Comparison of ENCODE assay signal across 10 mouse cellular contexts in the genomic region with DNA sequence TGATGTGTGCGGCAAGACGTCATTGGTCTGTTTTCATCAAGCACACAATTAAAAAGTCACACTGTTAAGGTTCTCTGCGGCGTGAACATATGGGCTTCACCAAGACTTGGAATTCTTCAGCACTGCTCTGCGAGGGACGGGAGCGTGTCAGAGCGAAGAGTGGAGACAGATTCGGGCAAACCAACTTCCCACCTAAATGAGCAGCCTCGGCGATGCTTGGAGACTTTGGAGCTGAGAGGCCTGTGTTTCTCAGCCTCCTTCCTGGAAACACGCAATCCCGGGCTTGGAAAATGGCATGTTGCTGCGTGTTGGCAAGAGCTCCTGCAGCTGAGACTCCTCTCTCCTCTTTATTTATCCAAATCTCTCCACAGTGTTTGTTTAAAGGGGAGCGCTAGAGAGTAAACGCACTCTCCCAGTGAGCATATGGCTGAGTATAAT.
A peak's percentile ranks its signal among the peaks of the same experiment; 100 is the strongest.
DNase-seq lines count a peak whose midpoint lies in the region; ATAC-seq and TF ChIP-seq lines count a peak whose summit lies in the region.
"Had no signal": no experiment of that assay in that cellular context is flagged by ENCODE, and none has a peak within 500 bp of the region (broad histone marks: within the 10 kb centered on the region; RNA-seq: fewer than 3 reads in every experiment).

No protein-coding gene starts in this region.

- ATAC-seq in lung, embryonic 14.5 days (ENCODE audit: insufficient read depth): peak; percentile 79
- no peak for ATAC-seq in megakaryocyte-erythroid progenitor cell, adult 5-6 weeks (replicated peaks; ENCODE audit: low FRiP score, low TSS enrichment, poor library complexity, severe bottlenecking)
- ATAC-seq: midbrain, embryonic 16.5 days had no signal

- DNase-seq in cerebellum, postnatal 14 days: peak; percentile 40 to 42
- no peak for DNase-seq in cerebellum, postnatal 4 days (ENCODE audit: low spot score in 2 of 2)
- DNase-seq in urinary bladder, postnatal 14 days (ENCODE audit: low spot score): peak; percentile 22
- no peak for DNase-seq in urinary bladder, adult 18-20 months (ENCODE audit: low spot score in 2 of 2)
- DNase-seq in lung, embryonic 14.5 days: peak; percentile 83
- peak; percentile 80 for DNase-seq in telencephalon, adult 2 months (ENCODE audit: low read depth, low spot score)
- DNase-seq in gastrocnemius, postnatal 10 days: no peak
- DNase-seq: kidney, adult 2 months had no signal

- H3K4me2 ChIP-seq in lung, embryonic 14.5 days: peak overlapping the region; percentile 24

- peak overlapping the region; percentile 58 for H3K27ac ChIP-seq in lung, embryonic 14.5 days (ENCODE audit: low read depth)

- TF ChIP-seq CTCF in lung, embryonic 14.5 days (IDR thresholded peaks at IDR 0.05; ENCODE audit: low read depth): peak; percentile 28; the same call in 1 of the 2 replicates

- no peaks in the 10 kb centered on the region for H3K27me3 ChIP-seq in lung, embryonic 14.5 days (ENCODE audit: insufficient read depth, low read length)

- H3K9me3 ChIP-seq in lung, embryonic 14.5 days (ENCODE audit: low read depth, low read length): no peaks in the 10 kb centered on the region

- peaks cover 9% of the 10 kb centered on the region for H3K4me1 ChIP-seq in lung, embryonic 14.5 days (ENCODE audit: insufficient read depth)

- WGBS in lung, embryonic 14.5 days: 20% methylated on average over 16 of the region's 16 CpGs

- H3K36me3 ChIP-seq in lung, embryonic 14.5 days (ENCODE audit: insufficient read depth): peaks cover 11% of the 10 kb centered on the region; the same call in 1 of the 2 replicates

- H3K9ac ChIP-seq in lung, embryonic 14.5 days: no peak overlapping the region

- H3K4me3 ChIP-seq in lung, embryonic 14.5 days (ENCODE audit: low read depth, low read length): no peak overlapping the region

Comparison
In these comparisons a context has a peak if more than half of its experiments do, and no peak if none do; other contexts are left out.
1. DNase-seq: peak in cerebellum, postnatal 14 days (2 of 2), urinary bladder, postnatal 14 days (single experiment), lung, embryonic 14.5 days (single experiment) and telencephalon, adult 2 months (single experiment); none in cerebellum, postnatal 4 days (0 of 2), urinary bladder, adult 18-20 months (0 of 2) and gastrocnemius, postnatal 10 days (single experiment).